Mouse (Mus musculus) left cerebral cortex, postnatal 4 days (tissue): ENCODE results near the gene Fam118b. TPM values are rescaled to one million over a fixed set of nuclear protein-coding genes. Genes with fewer than 3 reads are reported as not detected.

Source experiments
- DNase-seq: peaks from one replicate; pipeline ENCODE4 v3.0.0-alpha.2; 2022
- intact Hi-C: fragments of 180-260 bp; cut with DNase I; formaldehyde crosslinking; loops from one replicate; pipeline ENCODE4 v1.15.1; 2025
- total RNA-seq, 2 experiments: library from RNA; stranded (reverse); gene quantifications; 2 replicates each; pipeline ENCODE4 v1.2.3; 2021

Fam118b gene
- total RNA-seq, 2 experiments from 2014 or later = 32.3 to 38.8 TPM

- peak; percentile 94 for DNase-seq
- intact Hi-C loops = no loop called here
These were observed 67.7 kb downstream of the Fam118b start, which contains the start of the genes Srpr and Tirap for GRCm38 (mm10) chr9:35199772-35200471. TSS of gene Srpr (plus strand) at chr9:35200175. TSS of gene Tirap (minus strand) at chr9:35200291.

GRCm38 (mm10) chr9:35198945-35199771 is 68.4 kb downstream of the Fam118b start:
- DNase-seq = no peak
- intact Hi-C loops = no loop called here

GRCm38 (mm10) chr9:35198351-35198750 is 69.3 kb downstream of the Fam118b start:
- intact Hi-C loops = no loop called here
- DNase-seq = no peak

GRCm38 (mm10) chr9:35197625-35198024 is 70.0 kb downstream of the Fam118b start:
- intact Hi-C loops = no loop called here
- no peak for DNase-seq

- intact Hi-C loops = no loop called here
- DNase-seq = no peak
These were observed 73.6 kb downstream of the Fam118b start for GRCm38 (mm10) chr9:35194048-35194447.

GRCm38 (mm10) chr9:35192983-35193542 is 74.5 kb downstream of the Fam118b start:
- intact Hi-C loops = no loop called here
- no peak for DNase-seq

GRCm38 (mm10) chr9:35188700-35189099 is 78.9 kb downstream of the Fam118b start:
- peak; percentile 80 for DNase-seq

GRCm38 (mm10) chr9:35187351-35187903 is 80.2 kb downstream of the Fam118b start:
- intact Hi-C loops = no loop called here

More at GRCm38 (mm10) chr9:35188700-35189099, 78.9 kb downstream of the Fam118b start:
- intact Hi-C loops = no loop called here

GRCm38 (mm10) chr9:35186430-35186829 is 81.2 kb downstream of the Fam118b start:
- no peak for DNase-seq
- intact Hi-C loops = no loop called here

More at GRCm38 (mm10) chr9:35187351-35187903, 80.2 kb downstream of the Fam118b start:
- no peak for DNase-seq

- intact Hi-C loops = no loop called here
- DNase-seq = no peak
These were observed 84.2 kb downstream of the Fam118b start for GRCm38 (mm10) chr9:35183359-35183758.

- DNase-seq = no peak
- intact Hi-C loops = no loop called here
These were observed 84.8 kb downstream of the Fam118b start for GRCm38 (mm10) chr9:35182832-35183231.

GRCm38 (mm10) chr9:35176124-35176659 is 91.4 kb downstream of the Fam118b start:
- intact Hi-C loops = no loop called here
- DNase-seq = no peak

GRCm38 (mm10) chr9:35175251-35176123 is 92.1 kb downstream of the Fam118b start, which contains the start of gene Dcps:
TSS of gene Dcps (minus strand) at chr9:35176061.
- intact Hi-C loops = no loop called here
- peak; percentile 95 for DNase-seq

- no peak for DNase-seq
- intact Hi-C loops = no loop called here
These were observed 94.3 kb downstream of the Fam118b start for GRCm38 (mm10) chr9:35173331-35173730.

- no peak for DNase-seq
- intact Hi-C loops = no loop called here
These were observed 97.5 kb downstream of the Fam118b start for GRCm38 (mm10) chr9:35170071-35170470.

Other genes with a start within 250 kb of the Fam118b start
- 10 to 100 TPM; 19.0 to 22.6 TPM for gene St3gal4, start 148.5 kb downstream of the Fam118b start, total RNA-seq
- 10 to 100 TPM; 25.9 to 27.2 TPM for gene Dcps, start 91.7 kb downstream of the Fam118b start, total RNA-seq
- 10 to 100 TPM; 39.0 to 40.4 TPM for gene Srpr, start 67.6 kb downstream of the Fam118b start, total RNA-seq
- 1 to 10 TPM; 3.3 to 3.6 TPM for gene Tirap, start 67.5 kb downstream of the Fam118b start, total RNA-seq
- gene Foxred1, start 56.8 kb downstream of the Fam118b start, total RNA-seq = 10 to 100 TPM; 31.9 to 34.9 TPM
- gene Rpusd4, start 60 bp upstream of the Fam118b start, total RNA-seq = 10 to 100 TPM in 1 of 2 experiments, 1 to 10 TPM in 1; 9.1 to 12.4 TPM
- 10 to 100 TPM; 13.0 to 14.1 TPM for gene Cdon, start 153.3 kb upstream of the Fam118b start, total RNA-seq